Mouse (Mus musculus): ENCODE data around the gene Cep68.

Gene Cep68

GRCm38 (mm10) chr11:20249296-20250110, at the start of gene Cep68:
Gene Cep68 (minus strand): TSS chr11:20249429.
- DNase-seq (ENCODE audit: low spot score), result peak; percentile 79

- no peak for DNase-seq (ENCODE audit: low spot score)
Measured at GRCm38 (mm10) chr11:20284463-20284862, 35.2 kb upstream of the Cep68 start.

- no peak for DNase-seq (ENCODE audit: low spot score)
Measured at GRCm38 (mm10) chr11:20282601-20283219, 33.5 kb upstream of the Cep68 start.

GRCm38 (mm10) chr11:20280982-20281381, 31.8 kb upstream of the Cep68 start:
- DNase-seq (ENCODE audit: low spot score), result no peak

DNA sequence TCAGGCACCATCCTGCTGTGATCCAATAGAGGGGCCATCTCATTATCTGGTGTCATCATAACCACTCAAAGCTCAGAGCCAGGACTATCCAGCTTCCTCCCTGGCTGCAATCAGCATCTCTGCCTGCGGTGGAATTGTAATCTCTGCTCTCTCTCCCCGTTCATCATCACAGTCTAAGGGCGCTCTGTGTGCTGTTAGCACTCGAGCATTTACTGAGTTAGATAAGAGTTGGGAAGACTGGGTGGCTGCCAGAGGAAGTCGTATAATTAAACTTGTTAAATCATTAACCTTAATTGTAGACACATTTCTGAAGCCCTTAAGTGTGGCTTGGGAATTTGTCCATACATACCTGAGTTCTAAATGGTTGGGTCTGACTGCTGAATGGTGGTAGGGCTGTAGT, 29.5 kb upstream of the Cep68 start:
- no peak for DNase-seq (ENCODE audit: low spot score)

DNA sequence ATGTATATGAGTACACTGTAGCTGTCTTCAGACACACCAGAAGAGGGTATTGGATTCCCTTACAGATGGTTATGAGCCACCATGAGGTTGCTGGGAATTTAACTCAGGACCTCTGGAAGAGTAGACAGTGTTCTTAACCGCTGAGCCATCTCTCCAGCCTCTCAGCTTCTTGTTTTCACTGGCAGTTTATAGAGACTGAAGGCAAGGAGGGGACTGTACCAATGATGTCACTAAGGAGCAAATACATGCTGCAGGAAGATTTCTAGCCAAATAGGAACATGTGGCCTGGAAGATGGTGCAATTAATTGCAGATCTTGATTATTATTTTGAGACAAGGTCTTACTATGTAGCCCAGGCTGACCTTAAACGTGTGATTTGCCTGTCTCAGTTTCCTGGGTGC, 27.9 kb upstream of the Cep68 start:
- no peak for DNase-seq (ENCODE audit: low spot score)

GRCm38 (mm10) chr11:20275974-20276373, 26.7 kb upstream of the Cep68 start:
- DNase-seq (ENCODE audit: low spot score), result no peak

GRCm38 (mm10) chr11:20269885-20270284, 20.7 kb upstream of the Cep68 start:
- DNase-seq (ENCODE audit: low spot score), result no peak

- no peak for DNase-seq (ENCODE audit: low spot score)
Measured at GRCm38 (mm10) chr11:20262628-20263380, 13.6 kb upstream of the Cep68 start.

DNA sequence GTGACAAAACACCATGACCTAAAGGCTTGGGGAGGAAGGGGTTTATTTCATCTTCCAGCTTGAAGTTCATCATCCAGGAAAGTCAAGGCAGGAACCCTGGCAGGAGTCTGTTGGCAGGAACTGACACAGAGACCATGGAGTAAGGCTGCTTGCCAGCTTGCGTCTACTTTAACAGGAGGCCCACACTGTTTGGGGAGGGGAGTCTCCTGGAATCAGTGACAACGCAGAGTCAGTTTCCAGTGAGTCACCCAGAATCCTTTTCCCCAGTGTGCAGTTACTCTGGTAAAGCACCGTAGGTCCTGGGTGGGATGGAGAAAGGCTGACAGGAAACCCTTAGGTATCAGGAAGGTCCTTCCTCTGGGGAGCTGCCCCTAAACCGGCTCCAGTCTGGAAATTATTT, 5.6 kb upstream of the Cep68 start:
- DNase-seq (ENCODE audit: low spot score), result no peak

DNA sequence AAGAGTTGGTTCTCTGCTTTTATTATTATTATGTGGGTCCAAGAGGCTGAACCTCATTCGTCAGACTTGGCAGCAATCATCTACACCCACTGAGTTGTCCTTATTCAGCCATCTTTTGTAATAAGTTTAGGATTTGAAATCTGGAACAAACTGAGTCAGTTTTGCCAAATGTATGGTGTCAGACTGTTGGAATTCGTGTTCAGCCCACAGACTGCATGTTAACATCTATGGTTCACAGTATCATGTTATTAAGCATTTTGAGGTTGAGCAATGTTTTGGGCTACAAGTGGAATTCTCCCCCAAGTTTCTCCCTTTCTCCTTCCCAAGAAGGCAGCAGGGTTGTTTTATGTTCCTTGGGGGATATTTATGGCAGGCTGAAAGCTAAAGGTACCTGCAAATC, 3.9 kb upstream of the Cep68 start:
- no peak for DNase-seq (ENCODE audit: low spot score)

DNA sequence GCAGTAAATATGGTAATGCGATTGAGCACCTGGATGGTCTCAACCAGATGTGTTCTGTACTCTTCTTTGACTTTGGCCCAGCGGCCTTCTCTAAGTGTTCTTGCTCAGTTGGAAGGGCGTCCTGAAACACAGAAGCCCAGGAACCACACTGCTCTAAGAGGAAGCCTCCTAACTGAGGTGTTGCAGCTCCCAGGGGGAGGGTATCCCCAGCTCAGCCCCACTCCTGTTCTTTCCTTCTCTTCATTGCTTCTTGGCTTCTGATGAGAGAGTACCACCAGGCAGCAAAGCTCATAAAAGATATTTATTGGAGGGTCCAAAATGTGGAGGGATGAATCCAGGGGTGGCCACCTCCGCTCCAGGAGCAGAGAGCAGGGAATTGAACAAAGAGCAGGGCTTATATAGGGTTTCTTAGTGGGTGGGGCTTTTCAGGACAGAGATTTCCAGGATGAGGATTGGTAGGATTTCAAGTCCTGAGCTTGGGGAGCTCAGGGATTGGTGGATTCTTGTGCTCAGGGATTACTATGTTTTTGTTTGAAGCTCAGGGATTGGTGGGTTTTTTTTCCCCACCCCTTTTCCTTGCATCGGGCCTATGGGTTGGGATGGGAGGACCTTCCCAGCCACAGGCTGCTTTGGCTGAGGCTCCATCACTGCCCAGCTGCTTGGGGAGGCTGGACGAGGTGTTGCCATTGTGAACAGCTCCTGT, 1.4 kb upstream of the Cep68 start:
- DNase-seq (ENCODE audit: low spot score), result no peak

DNA sequence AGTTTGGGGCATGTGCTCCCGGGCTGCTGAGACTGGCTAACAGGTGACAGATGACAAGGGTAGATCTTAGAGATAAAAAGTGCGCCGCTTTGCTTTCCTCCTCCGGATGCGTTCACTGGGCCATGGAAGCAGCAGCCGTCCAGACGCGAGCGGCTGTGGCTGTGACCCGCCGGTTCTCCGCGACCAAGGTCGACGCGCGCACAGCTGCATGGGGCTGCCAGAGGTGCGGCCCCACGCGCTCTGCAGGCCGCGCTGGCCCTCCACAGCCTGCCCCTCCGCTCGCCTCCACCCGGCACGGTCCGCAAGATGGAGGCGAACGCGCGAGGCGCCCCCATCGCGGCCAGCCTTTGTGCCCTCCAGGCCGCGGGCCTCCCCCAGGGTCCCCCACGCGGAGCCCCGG, 389 bp downstream of the Cep68 start:
- DNase-seq (ENCODE audit: low spot score), result no peak

DNA sequence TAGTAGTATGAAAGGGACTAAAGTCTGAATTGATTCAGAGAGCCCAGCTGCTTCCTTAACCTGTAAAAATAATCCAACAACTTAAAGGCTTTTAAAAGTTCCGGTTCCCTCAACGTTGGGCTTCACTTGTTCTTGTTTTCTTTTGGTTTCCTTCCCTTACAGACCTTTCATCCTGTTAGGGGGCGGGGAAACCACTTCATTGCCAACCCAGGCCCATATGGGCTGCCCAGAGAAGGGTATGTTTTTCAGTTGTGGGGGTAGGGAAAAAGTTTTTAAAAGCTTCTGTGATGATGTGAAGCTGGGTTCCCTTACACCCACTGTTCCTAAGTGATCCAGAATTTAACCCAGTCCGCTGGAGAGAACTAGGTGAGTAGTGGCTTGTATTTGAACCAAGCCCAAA, 952 bp downstream of the Cep68 start:
- no peak for DNase-seq (ENCODE audit: low spot score)

DNA sequence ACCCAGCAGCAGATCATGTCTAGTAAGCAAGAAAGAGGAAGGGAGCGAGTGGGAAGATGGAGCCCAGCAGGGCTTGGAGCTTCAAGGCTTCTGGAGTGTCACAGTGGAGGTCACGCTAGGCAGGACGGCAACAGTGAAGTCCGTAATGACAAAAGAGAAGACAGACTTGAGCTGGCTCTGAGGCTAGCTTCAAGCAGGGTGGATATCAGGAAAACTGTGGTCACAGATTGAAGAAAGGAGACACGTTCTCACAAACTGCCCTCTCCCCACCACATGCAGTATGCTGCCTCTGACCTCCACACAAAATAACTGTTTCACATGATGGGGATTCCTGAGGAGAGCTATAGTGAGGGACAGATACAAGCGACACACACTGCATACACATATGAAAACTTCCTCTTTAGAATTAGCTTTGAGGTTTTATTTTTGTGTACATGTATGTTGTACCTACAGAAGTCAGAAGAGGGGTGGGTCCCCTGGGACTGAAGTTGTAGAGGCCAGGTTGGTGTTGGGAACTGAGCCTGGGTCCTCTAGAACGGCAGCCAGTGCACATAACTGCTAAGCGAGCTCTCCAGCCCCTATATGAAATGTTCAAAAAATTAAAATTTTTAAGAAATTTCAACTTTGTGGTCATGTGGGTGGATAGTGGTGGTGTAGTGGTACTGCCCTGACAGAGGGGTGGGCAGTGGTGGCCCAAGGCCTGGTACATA, 1.9 kb downstream of the Cep68 start:
- no peak for DNase-seq (ENCODE audit: low spot score)

DNA sequence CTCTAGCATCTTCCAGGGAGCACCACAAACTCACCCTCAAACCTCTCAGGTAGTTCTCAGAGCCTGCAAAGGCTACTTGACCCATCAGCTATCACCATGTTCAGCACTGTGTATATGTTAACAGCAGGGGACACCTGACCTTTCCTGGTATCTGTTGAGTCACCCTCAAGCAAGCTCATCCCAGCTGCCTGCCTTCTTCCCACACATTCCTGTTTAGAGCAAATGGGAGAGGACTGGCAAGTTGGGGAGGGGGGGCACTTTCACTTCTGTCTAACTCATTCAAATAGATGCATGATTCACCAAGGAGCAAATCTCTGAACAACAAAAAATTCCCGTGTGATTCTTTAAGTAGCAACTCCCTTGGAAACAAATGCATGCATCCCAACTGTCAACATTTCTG, 2.6 kb downstream of the Cep68 start:
- no peak for DNase-seq (ENCODE audit: low spot score)

GRCm38 (mm10) chr11:20245316-20245715, 3.9 kb downstream of the Cep68 start:
- no peak for DNase-seq (ENCODE audit: low spot score)

- no peak for DNase-seq (ENCODE audit: low spot score)
Measured at GRCm38 (mm10) chr11:20244336-20245290, 4.6 kb downstream of the Cep68 start.

GRCm38 (mm10) chr11:20243214-20243913, 5.9 kb downstream of the Cep68 start:
- DNase-seq (ENCODE audit: low spot score), result no peak

Measured in ovary, postnatal 10 days (tissue).